Mouse (Mus musculus): ENCODE measurements around the gene Aacs. TPM values are rescaled to one million over a fixed set of nuclear protein-coding genes. Genes with fewer than 3 reads are reported as not detected.

The Aacs gene
- polyA plus RNA-seq, 1 experiment from 2014 or later: 36.6 TPM

DNA sequence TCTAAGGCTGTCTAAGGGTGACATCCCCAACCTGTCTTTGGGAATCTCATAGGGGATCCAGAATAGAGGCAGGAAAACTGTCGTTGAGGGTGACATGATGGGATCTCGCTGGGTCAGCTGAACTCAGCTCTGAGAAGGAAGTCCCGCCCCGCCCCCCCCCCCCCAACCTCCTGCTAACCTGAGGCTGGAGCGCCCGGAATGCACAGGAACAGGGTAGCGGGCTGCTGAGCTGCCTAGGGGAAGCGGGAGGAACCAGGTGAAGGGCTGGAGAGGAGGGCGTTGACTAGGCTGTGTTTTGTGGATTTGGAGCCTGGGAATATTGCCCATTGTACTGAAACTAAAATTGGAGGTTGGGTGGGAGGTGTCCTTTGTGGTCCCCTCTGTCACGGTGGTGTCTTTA, 32.4 kb downstream of the Aacs start:
- H3K36me3 ChIP-seq (ENCODE audit: control insufficient read depth, insufficient read depth, low read length): peaks cover 42% of the 10 kb centered on the region
- no peaks in the 10 kb centered on the region for H3K4me1 ChIP-seq (ENCODE audit: control insufficient read depth, insufficient read depth, low read length)
- no peak overlapping the region for H3K9ac ChIP-seq (ENCODE audit: low read depth, low read length)
- H3K9me3 ChIP-seq (ENCODE audit: control insufficient read depth, low read length): no peaks in the 10 kb centered on the region
- no peak overlapping the region for H3K4me2 ChIP-seq (replicated peaks; ENCODE audit: low read depth, low read length)
- H3K4me3 ChIP-seq (ENCODE audit: low read length): no peak overlapping the region
- WGBS: 94% methylated on average over 10 of the region's 10 CpGs
- ATAC-seq (ENCODE audit: low FRiP score, low TSS enrichment): no peak
- no peaks in the 10 kb centered on the region for H3K27me3 ChIP-seq (ENCODE audit: control insufficient read depth, insufficient read depth, low read length)
- no peak overlapping the region for H3K27ac ChIP-seq (ENCODE audit: low read depth, low read length)

GRCm38 (mm10) chr5:125509541-125509940, 33.9 kb downstream of the Aacs start:
- ATAC-seq (ENCODE audit: low FRiP score, low TSS enrichment): no peak
- Histone ChIP-seq H3K4me2 (replicated peaks; ENCODE audit: low read depth, low read length) (no peak overlapping the region), H3K9me3 (ENCODE audit: control insufficient read depth, low read length) (no peaks in the 10 kb centered on the region), H3K4me1 (ENCODE audit: control insufficient read depth, insufficient read depth, low read length) (no peaks in the 10 kb centered on the region), H3K36me3 (ENCODE audit: control insufficient read depth, insufficient read depth, low read length) (peaks cover 50% of the 10 kb centered on the region), H3K4me3 (ENCODE audit: low read length) (no peak overlapping the region), H3K9ac (ENCODE audit: low read depth, low read length) (no peak overlapping the region), H3K27me3 (ENCODE audit: control insufficient read depth, insufficient read depth, low read length) (no peaks in the 10 kb centered on the region), H3K27ac (ENCODE audit: low read depth, low read length) (no peak overlapping the region)
- 56% methylated on average over 5 of the region's 5 CpGs for WGBS

DNA sequence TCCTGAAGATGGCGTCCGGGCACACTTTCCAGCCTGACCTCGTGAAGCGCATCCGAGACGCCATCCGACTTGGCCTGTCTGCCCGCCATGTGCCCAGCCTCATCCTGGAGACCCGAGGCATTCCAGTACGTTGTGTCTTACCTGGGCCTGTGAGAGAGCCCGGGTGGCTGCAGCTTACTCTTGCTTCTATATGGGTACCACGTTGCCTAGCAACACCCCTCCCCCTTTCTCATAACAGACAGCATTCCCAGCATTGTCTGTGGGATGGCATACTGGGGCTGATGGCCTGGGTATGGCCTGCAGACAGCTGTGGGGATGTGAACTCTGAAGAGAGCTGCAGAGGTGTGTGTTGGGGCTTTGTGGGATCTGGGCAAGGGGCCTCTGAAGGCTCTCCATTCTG, 39.4 kb downstream of the Aacs start:
- Histone ChIP-seq H3K4me2 (replicated peaks; ENCODE audit: low read depth, low read length) (no peak overlapping the region), H3K4me1 (ENCODE audit: control insufficient read depth, insufficient read depth, low read length) (no peaks in the 10 kb centered on the region), H3K9ac (ENCODE audit: low read depth, low read length) (no peak overlapping the region), H3K27ac (ENCODE audit: low read depth, low read length) (no peak overlapping the region), H3K27me3 (ENCODE audit: control insufficient read depth, insufficient read depth, low read length) (no peaks in the 10 kb centered on the region), H3K4me3 (ENCODE audit: low read length) (no peak overlapping the region), H3K36me3 (ENCODE audit: control insufficient read depth, insufficient read depth, low read length) (peaks cover 62% of the 10 kb centered on the region), H3K9me3 (ENCODE audit: control insufficient read depth, low read length) (no peaks in the 10 kb centered on the region)
- no peak for ATAC-seq (ENCODE audit: low FRiP score, low TSS enrichment)
- WGBS: 93% methylated on average over 12 of the region's 12 CpGs

- WGBS: 67% methylated on average over 5 of the region's 5 CpGs
- Histone ChIP-seq H3K4me1 (ENCODE audit: control insufficient read depth, insufficient read depth, low read length) (no peaks in the 10 kb centered on the region), H3K4me2 (replicated peaks; ENCODE audit: low read depth, low read length) (no peak overlapping the region), H3K27me3 (ENCODE audit: control insufficient read depth, insufficient read depth, low read length) (no peaks in the 10 kb centered on the region), H3K27ac (ENCODE audit: low read depth, low read length) (no peak overlapping the region), H3K9ac (ENCODE audit: low read depth, low read length) (no peak overlapping the region), H3K36me3 (ENCODE audit: control insufficient read depth, insufficient read depth, low read length) (peaks cover 31% of the 10 kb centered on the region), H3K9me3 (ENCODE audit: control insufficient read depth, low read length) (no peaks in the 10 kb centered on the region), H3K4me3 (ENCODE audit: low read length) (no peak overlapping the region)
- ATAC-seq (ENCODE audit: low FRiP score, low TSS enrichment): no peak
These were observed 43.0 kb downstream of the Aacs start for GRCm38 (mm10) chr5:125518640-125519039.

DNA sequence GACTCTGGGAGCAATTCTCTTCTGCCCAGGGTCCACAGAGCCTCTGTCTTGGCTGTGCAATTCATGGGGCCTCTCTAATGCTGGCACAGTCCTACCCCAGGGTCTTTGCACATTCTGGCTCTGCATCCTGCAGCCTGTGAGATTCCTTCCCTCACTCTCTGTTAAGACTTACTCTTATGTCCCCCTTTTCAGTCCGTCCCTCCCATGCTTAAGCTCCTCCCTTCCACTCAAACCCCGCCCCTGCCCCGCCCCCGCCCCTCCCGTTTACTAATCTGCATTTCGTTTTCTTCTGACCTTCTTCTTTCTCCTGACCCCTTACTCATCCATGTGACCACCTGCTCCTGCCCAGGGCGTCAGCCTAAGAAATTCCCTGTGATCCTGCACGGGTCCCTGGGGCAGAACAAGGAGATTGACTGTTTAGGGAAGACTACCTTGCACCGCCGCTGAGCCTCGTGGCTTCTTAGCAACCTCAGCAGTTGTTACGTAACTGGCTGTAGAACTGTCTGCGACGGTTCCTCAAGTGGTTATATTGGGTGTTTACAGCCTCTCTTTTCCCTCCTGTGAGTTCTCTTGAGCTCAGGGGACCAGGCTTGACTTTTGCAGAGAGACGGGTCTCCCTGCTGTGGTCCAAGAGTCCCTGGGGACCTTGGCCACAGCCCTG, 45.4 kb downstream of the Aacs start:
- ATAC-seq (ENCODE audit: low FRiP score, low TSS enrichment): no peak
- H3K9ac ChIP-seq (ENCODE audit: low read depth, low read length): no peak overlapping the region
- H3K4me1 ChIP-seq (ENCODE audit: control insufficient read depth, insufficient read depth, low read length): no peaks in the 10 kb centered on the region
- H3K27ac ChIP-seq (ENCODE audit: low read depth, low read length): no peak overlapping the region
- no peaks in the 10 kb centered on the region for H3K9me3 ChIP-seq (ENCODE audit: control insufficient read depth, low read length)
- H3K36me3 ChIP-seq (ENCODE audit: control insufficient read depth, insufficient read depth, low read length): peaks cover 10% of the 10 kb centered on the region; the same call in 1 of the 2 replicates
- 16% methylated on average over 15 of the region's 15 CpGs for WGBS
- no peaks in the 10 kb centered on the region for H3K27me3 ChIP-seq (ENCODE audit: control insufficient read depth, insufficient read depth, low read length)
- no peak overlapping the region for H3K4me3 ChIP-seq (ENCODE audit: low read length)
- no peak overlapping the region for H3K4me2 ChIP-seq (replicated peaks; ENCODE audit: low read depth, low read length)

DNA sequence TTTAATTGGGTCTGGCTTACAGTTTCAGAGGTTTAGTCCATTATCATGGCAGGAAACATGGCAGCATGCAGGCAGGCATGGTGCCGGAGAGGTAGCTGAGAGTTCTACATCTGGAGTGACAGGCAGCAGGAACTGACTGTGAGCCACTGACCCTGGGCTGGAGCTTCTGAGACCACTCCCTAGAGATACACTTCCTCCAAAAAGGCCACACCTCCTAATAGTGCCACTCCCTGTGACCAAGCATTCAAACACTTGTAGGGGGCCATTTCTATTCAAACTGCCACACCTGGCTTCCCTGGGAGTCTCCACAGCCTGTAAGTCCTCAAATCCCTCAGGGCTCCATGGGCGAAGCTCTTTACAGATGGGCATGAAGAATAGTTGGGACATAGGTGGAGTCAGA, 47.7 kb downstream of the Aacs start:
- Histone ChIP-seq H3K4me3 (ENCODE audit: low read length) (no peak overlapping the region), H3K27me3 (ENCODE audit: control insufficient read depth, insufficient read depth, low read length) (no peaks in the 10 kb centered on the region; the same call in 1 of the 2 replicates), H3K4me1 (ENCODE audit: control insufficient read depth, insufficient read depth, low read length) (no peaks in the 10 kb centered on the region), H3K36me3 (ENCODE audit: control insufficient read depth, insufficient read depth, low read length) (no peaks in the 10 kb centered on the region), H3K9me3 (ENCODE audit: control insufficient read depth, low read length) (no peaks in the 10 kb centered on the region), H3K27ac (ENCODE audit: low read depth, low read length) (no peak overlapping the region), H3K4me2 (replicated peaks; ENCODE audit: low read depth, low read length) (no peak overlapping the region), H3K9ac (ENCODE audit: low read depth, low read length) (no peak overlapping the region)
- no peak for ATAC-seq (ENCODE audit: low FRiP score, low TSS enrichment)
- WGBS: 88% methylated on average over 2 of the region's 2 CpGs

DNA sequence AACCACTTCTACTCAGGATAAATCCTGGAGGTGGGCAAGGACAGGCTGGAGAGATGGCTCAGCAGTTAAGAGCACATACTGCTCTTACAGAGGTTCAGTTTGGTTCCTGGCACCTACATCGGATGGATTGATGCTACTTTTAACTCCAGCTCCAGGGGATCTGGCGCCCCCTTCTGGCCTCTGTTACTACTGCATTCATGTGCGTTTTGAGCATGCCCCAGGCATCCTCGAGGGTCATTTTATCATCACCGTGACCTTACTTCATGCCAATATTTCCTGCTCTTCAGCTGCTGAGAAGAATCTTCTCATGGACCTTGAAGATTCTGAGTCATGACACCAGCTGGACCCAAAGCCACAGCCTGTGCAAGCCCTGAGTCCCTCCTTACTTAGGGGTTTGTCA, 49.9 kb downstream of the Aacs start:
- Histone ChIP-seq H3K9ac (ENCODE audit: low read depth, low read length) (no peak overlapping the region), H3K36me3 (ENCODE audit: control insufficient read depth, insufficient read depth, low read length) (no peaks in the 10 kb centered on the region), H3K4me3 (ENCODE audit: low read length) (no peak overlapping the region), H3K27ac (ENCODE audit: low read depth, low read length) (no peak overlapping the region), H3K4me2 (replicated peaks; ENCODE audit: low read depth, low read length) (no peak overlapping the region), H3K4me1 (ENCODE audit: control insufficient read depth, insufficient read depth, low read length) (no peaks in the 10 kb centered on the region), H3K27me3 (ENCODE audit: control insufficient read depth, insufficient read depth, low read length) (peaks cover 9% of the 10 kb centered on the region), H3K9me3 (ENCODE audit: control insufficient read depth, low read length) (no peaks in the 10 kb centered on the region)
- 55% methylated on average over 5 of the region's 5 CpGs for WGBS
- no peak for ATAC-seq (ENCODE audit: low FRiP score, low TSS enrichment)

DNA sequence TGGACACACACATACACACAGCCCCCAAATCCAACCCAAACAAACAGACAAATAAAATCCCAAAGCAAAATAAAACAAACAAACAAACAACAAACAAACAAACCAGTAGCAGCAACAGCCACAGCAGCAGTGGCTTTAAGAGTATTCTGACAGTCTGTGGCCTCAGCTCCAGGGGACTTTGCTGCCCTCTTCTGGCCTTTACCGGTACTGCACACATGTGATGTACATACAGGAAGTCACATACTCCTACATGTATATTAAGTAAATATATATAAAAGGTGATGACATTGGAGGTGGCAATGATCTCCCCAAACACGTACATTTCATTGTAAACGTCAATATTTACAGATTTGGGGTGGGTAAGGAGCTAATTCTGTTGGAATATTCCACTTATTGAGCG, 50.9 kb downstream of the Aacs start:
- ATAC-seq (ENCODE audit: low FRiP score, low TSS enrichment): no peak
- WGBS: 80% methylated on average over 4 of the region's 4 CpGs
- Histone ChIP-seq H3K9ac (ENCODE audit: low read depth, low read length) (no peak overlapping the region), H3K4me2 (replicated peaks; ENCODE audit: low read depth, low read length) (no peak overlapping the region), H3K36me3 (ENCODE audit: control insufficient read depth, insufficient read depth, low read length) (no peaks in the 10 kb centered on the region), H3K27ac (ENCODE audit: low read depth, low read length) (no peak overlapping the region), H3K9me3 (ENCODE audit: control insufficient read depth, low read length) (no peaks in the 10 kb centered on the region), H3K27me3 (ENCODE audit: control insufficient read depth, insufficient read depth, low read length) (peaks cover 15% of the 10 kb centered on the region), H3K4me1 (ENCODE audit: control insufficient read depth, insufficient read depth, low read length) (no peaks in the 10 kb centered on the region), H3K4me3 (ENCODE audit: low read length) (no peak overlapping the region)

GRCm38 (mm10) chr5:125529109-125529508, 53.5 kb downstream of the Aacs start:
- Histone ChIP-seq H3K9me3 (ENCODE audit: control insufficient read depth, low read length) (no peaks in the 10 kb centered on the region), H3K36me3 (ENCODE audit: control insufficient read depth, insufficient read depth, low read length) (no peaks in the 10 kb centered on the region), H3K27me3 (ENCODE audit: control insufficient read depth, insufficient read depth, low read length) (peaks cover 42% of the 10 kb centered on the region), H3K9ac (ENCODE audit: low read depth, low read length) (no peak overlapping the region), H3K4me1 (ENCODE audit: control insufficient read depth, insufficient read depth, low read length) (0 out of 2 replicates have a peak, but pooled peaks cover 10% of the 10 kb centered on the region), H3K4me3 (ENCODE audit: low read length) (no peak overlapping the region), H3K27ac (ENCODE audit: low read depth, low read length) (no peak overlapping the region), H3K4me2 (replicated peaks; ENCODE audit: low read depth, low read length) (no peak overlapping the region)
- 0 out of 2 replicates have a peak, but pooled peaks have one; percentile 7 for ATAC-seq (ENCODE audit: low FRiP score, low TSS enrichment)
- WGBS: 4% methylated on average over 5 of the region's 5 CpGs

Data from kidney, embryonic 14.5 days (tissue).